Mouse (Mus musculus) hindbrain, embryonic 16.5 days (tissue): ENCODE measurements around the gene R3hdm2. TPM values are rescaled to one million over a fixed set of nuclear protein-coding genes. Genes with fewer than 3 reads are reported as not detected.

Source experiments
- ATAC-seq: fragments of 200-750 bp; cut with Nextera tagmentation; 2 replicates; pipeline ENCODE4 v1.8.0; 2017; ENCODE audit warnings: moderate TSS enrichment, moderate library complexity
- H3K27ac ChIP-seq: fragments of 300-500 bp; sonication (generic); 2 replicates; pipeline ENCODE4 v1.5.1; 2014; ENCODE audit warnings: low read depth, mild to moderate bottlenecking, control low read depth, low read length, moderate library complexity
- H3K27me3 ChIP-seq: fragments of 300-500 bp; sonication (generic); replicated peaks from 2 replicates; pipeline ENCODE4 v1.6.1; 2014; ENCODE audit warnings: low read length; ENCODE audit not compliant: control insufficient read depth, insufficient read depth
- H3K36me3 ChIP-seq: fragments of 300-500 bp; sonication (generic); 2 replicates; pipeline ENCODE4 v1.6.1; 2014; ENCODE audit warnings: mild to moderate bottlenecking, low read length, moderate library complexity, mixed read lengths; ENCODE audit not compliant: control insufficient read depth, insufficient read depth
- H3K4me1 ChIP-seq: fragments of 300-500 bp; sonication (generic); 2 replicates; pipeline ENCODE4 v1.6.1; 2014; ENCODE audit warnings: low read depth, low read length; ENCODE audit not compliant: control insufficient read depth, insufficient read depth
- H3K4me2 ChIP-seq: fragments of 300-500 bp; sonication (generic); 2 replicates; pipeline ENCODE4 v1.6.1; 2014; ENCODE audit warnings: mild to moderate bottlenecking, low read length, control low read depth, moderate library complexity
- H3K4me3 ChIP-seq: fragments of 300-500 bp; sonication (generic); 2 replicates; pipeline ENCODE4 v1.5.1; 2014; ENCODE audit warnings: mild to moderate bottlenecking, low read length, control low read depth, moderate library complexity
- H3K9ac ChIP-seq: fragments of 300-500 bp; sonication (generic); 2 replicates; pipeline ENCODE4 v1.6.1; 2014; ENCODE audit warnings: low read depth, mild to moderate bottlenecking, control low read depth, low read length, moderate library complexity
- H3K9me3 ChIP-seq: fragments of 300-500 bp; sonication (generic); 2 replicates; pipeline ENCODE4 v1.6.1; 2014; ENCODE audit warnings: mild to moderate bottlenecking, low read length, moderate library complexity; ENCODE audit not compliant: control insufficient read depth
- WGBS: fragments of 180-500 bp; shearing (Covaris S2); extraction: QIAGEN DNeasy Blood & Tissue Kit; methylation state at CpG from one replicate; pipeline ENCODE4 v1.1.7; 2014; 5-methylcytosine and 5-hydroxymethylcytosine counted together
- polyA plus RNA-seq: library from polyadenylated mRNA; unstranded; fragments of >200 nt; fragmentation: Nextera tagmentation; extraction: Ambion mirVana; gene quantifications from 2 replicates; pipeline ENCODE4 v1.2.1, GENCODE M21; 2015

R3hdm2 gene
- polyA plus RNA-seq, 1 experiment from 2014 or later = 34.0 TPM

GRCm38 (mm10) chr10:127509837-127510701 lies 129.9 kb downstream of the R3hdm2 start:
- 7% methylated on average over 16 of the region's 17 CpGs for WGBS
- H3K27me3 ChIP-seq = no peaks in the 10 kb centered on the region
- H3K27ac ChIP-seq = peak overlapping the region; percentile 98
- peak overlapping the region; percentile 81 for H3K9ac ChIP-seq
- peak; percentile 5 for ATAC-seq
- no peaks in the 10 kb centered on the region for H3K36me3 ChIP-seq
- H3K9me3 ChIP-seq = no peaks in the 10 kb centered on the region
- peaks cover 63% of the 10 kb centered on the region for H3K4me1 ChIP-seq
- peak overlapping the region; percentile 38 for H3K4me3 ChIP-seq
- peak overlapping the region; percentile 90 for H3K4me2 ChIP-seq

GRCm38 (mm10) chr10:127510895-127511617 lies 130.9 kb downstream of the R3hdm2 start:
- H3K9ac ChIP-seq = peak overlapping the region; percentile 81
- ATAC-seq = no peak
- peak overlapping the region; percentile 46 for H3K4me3 ChIP-seq
- 6% methylated on average over 11 of the region's 11 CpGs for WGBS
- H3K27me3 ChIP-seq = no peaks in the 10 kb centered on the region
- no peaks in the 10 kb centered on the region for H3K9me3 ChIP-seq
- no peaks in the 10 kb centered on the region for H3K36me3 ChIP-seq
- H3K4me2 ChIP-seq = peak overlapping the region; percentile 90
- peaks cover 67% of the 10 kb centered on the region for H3K4me1 ChIP-seq
- H3K27ac ChIP-seq = peak overlapping the region; percentile 98

DNA sequence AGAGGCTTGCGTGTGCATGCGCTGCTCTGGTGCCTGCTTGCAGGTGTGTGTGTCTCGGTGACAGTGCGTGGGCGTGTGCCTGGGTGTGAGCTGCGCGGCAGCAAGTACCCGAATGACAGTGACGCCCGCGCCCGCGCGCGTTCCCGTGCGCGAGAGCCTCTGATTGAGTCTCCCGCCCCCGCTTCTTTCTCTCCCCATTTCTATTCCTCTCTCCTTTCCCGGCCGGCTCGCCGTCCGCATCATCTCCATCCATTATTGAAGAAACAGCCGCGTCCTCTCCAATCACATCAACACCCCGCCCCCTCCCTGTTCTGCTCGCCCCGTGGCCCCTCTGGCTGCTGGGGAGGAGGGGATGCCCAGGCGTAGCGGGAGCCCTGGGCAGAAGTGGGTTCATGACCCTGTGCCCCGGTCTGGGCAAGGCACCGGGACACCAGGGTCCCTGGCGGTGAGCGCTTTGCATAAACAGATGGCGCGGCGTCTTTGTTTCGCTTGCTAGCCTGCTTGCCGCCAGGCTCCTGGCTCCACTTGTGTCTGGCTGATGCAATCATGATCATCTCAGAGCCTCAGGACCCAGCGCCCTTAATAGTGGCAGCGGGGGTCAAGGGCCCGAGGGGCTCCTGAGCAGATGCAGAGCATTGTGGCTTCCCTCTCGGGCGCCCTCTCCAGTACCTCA lies 131.6 kb downstream of the R3hdm2 start:
- H3K27me3 ChIP-seq = no peaks in the 10 kb centered on the region
- peaks cover 72% of the 10 kb centered on the region for H3K4me1 ChIP-seq
- WGBS = under 1% methylated on average over 43 of the region's 46 CpGs
- ATAC-seq = peak; percentile 31
- H3K9me3 ChIP-seq = no peaks in the 10 kb centered on the region
- peak overlapping the region; percentile 98 for H3K27ac ChIP-seq
- no peaks in the 10 kb centered on the region for H3K36me3 ChIP-seq
- peak overlapping the region; percentile 81 for H3K9ac ChIP-seq
- H3K4me3 ChIP-seq = peak overlapping the region; percentile 46
- peak overlapping the region; percentile 90 for H3K4me2 ChIP-seq

DNA sequence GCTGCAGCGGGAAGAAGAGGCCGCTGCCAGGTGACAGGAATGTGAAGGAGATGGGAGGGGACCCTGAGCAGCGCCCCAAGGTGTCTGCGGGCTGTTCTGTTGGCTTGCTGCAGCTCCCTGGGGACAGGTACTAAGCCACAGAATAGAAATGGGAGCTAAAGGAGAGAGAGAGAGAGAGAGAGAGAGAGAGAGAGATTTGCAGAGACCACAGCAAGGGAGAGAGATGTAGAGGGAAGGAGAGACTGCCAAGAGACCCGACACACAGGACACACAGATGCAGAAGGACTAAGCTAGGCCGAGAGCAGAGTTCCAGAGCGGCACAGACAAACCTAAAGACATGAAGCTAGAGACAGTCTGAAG lies 132.2 kb downstream of the R3hdm2 start:
- peaks cover 75% of the 10 kb centered on the region for H3K4me1 ChIP-seq
- peak overlapping the region; percentile 46 for H3K4me3 ChIP-seq
- peak overlapping the region; percentile 90 for H3K4me2 ChIP-seq
- no peaks in the 10 kb centered on the region for H3K9me3 ChIP-seq
- no peaks in the 10 kb centered on the region for H3K27me3 ChIP-seq
- H3K27ac ChIP-seq = peak overlapping the region; percentile 98
- H3K36me3 ChIP-seq = no peaks in the 10 kb centered on the region
- ATAC-seq = no peak
- WGBS = 0% methylated on average over 7 of the region's 7 CpGs
- H3K9ac ChIP-seq = peak overlapping the region; percentile 81

DNA sequence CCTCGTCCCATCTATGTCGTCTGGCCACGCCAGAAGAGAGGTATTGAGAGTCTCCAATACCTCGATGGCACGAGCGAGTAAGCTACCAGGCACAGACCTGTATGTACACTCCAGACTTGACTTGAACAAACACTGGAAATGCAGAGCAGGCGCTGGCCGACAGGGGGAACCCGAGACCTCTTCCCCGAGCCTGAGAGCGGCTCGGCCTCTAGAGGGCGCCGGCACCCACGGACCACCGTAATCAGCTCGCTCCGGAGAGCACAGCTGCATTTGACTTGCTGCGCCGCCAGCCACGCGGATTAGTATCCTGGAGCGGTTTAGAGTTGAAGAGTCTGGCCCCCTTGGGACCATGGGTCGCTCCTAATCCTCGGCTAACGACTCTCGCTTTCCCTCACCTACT lies 132.7 kb downstream of the R3hdm2 start:
- Histone ChIP-seq H3K36me3 (peaks cover 2% of the 10 kb centered on the region; the same call in 1 of the 2 replicates), H3K27me3 (0 out of 2 replicates have a peak, but pooled peaks cover 2% of the 10 kb centered on the region), H3K9ac (peak overlapping the region; percentile 81), H3K9me3 (no peaks in the 10 kb centered on the region), H3K4me2 (peak overlapping the region; percentile 90), H3K27ac (peak overlapping the region; percentile 98), H3K4me1 (peaks cover 73% of the 10 kb centered on the region), H3K4me3 (peak overlapping the region; percentile 46)
- ATAC-seq = peak; percentile 15
- under 1% methylated on average over 27 of the region's 27 CpGs for WGBS

DNA sequence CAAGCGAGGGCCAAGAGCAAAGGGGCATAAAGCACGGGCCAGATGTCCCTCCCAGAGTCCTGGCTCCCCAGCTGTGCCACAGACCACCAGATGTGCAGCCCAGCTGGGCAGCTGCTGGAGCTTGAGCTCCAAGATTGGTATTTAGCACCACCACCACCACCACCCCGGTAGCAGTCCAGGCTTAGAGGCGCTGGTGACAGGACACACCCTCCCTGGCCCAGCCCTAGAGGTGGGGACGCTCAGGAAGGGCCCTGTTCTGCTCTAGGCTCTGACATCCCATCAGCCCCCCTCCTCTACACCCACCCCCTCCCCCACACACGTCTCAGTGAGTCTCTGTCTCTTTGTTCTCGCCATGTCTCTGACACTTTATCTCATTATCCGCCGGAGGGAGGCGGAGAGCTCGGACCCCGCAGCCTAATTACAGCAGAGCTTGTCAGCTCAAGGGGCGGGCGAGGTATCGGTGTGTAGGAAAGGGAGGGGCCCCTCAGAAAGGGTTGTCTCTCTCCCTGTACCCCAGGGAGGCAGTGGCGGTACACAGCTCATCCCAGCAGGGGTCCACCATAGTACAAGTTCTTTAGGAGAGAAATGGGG lies 133.5 kb downstream of the R3hdm2 start:
- peaks cover 65% of the 10 kb centered on the region for H3K4me1 ChIP-seq
- peak overlapping the region; percentile 25; the same call in 1 of the 2 replicates for H3K9ac ChIP-seq
- peaks cover 8% of the 10 kb centered on the region; the same call in 1 of the 2 replicates for H3K36me3 ChIP-seq
- H3K4me3 ChIP-seq = no peak overlapping the region
- peak overlapping the region; percentile 54; the same call in 1 of the 2 replicates for H3K27ac ChIP-seq
- peak overlapping the region; percentile 90 for H3K4me2 ChIP-seq
- no peaks in the 10 kb centered on the region for H3K9me3 ChIP-seq
- no peak for ATAC-seq
- WGBS = 0% methylated on average over 15 of the region's 16 CpGs
- H3K27me3 ChIP-seq = 0 out of 2 replicates have a peak, but pooled peaks cover 2% of the 10 kb centered on the region

GRCm38 (mm10) chr10:127514111-127514698 lies 134.1 kb downstream of the R3hdm2 start:
- ATAC-seq = no peak
- Histone ChIP-seq H3K4me3 (no peak overlapping the region), H3K36me3 (peaks cover 11% of the 10 kb centered on the region), H3K27ac (peak overlapping the region; percentile 20; the same call in 1 of the 2 replicates), H3K27me3 (0 out of 2 replicates have a peak, but pooled peaks cover 2% of the 10 kb centered on the region), H3K4me1 (peaks cover 59% of the 10 kb centered on the region), H3K9ac (no peak overlapping the region), H3K4me2 (peak overlapping the region; percentile 90), H3K9me3 (no peaks in the 10 kb centered on the region)
- 16% methylated on average over 13 of the region's 13 CpGs for WGBS

- H3K4me1 ChIP-seq = peaks cover 54% of the 10 kb centered on the region
- 20% methylated on average over 6 of the region's 6 CpGs for WGBS
- H3K36me3 ChIP-seq = peaks cover 11% of the 10 kb centered on the region
- H3K4me3 ChIP-seq = no peak within 1 kb of the TSS
- no peak for ATAC-seq
- peak within 1 kb of the TSS; percentile 25; the same call in 1 of the 2 replicates for H3K9ac ChIP-seq
- H3K4me2 ChIP-seq = peak within 1 kb of the TSS; percentile 90
- H3K27me3 ChIP-seq = 0 out of 2 replicates have a peak, but pooled peaks cover 2% of the 10 kb centered on the region
- no peaks in the 10 kb centered on the region for H3K9me3 ChIP-seq
- peak within 1 kb of the TSS; percentile 39; the same call in 1 of the 2 replicates for H3K27ac ChIP-seq
These were observed 134.6 kb downstream of the R3hdm2 start, which contains the start of gene Ndufa4l2 for GRCm38 (mm10) chr10:127514764-127515163. Gene Ndufa4l2 (plus strand): TSS chr10:127514967.
